Mouse (Mus musculus) heart, embryonic 14.5 days (tissue): Measurements from ENCODE around the gene Nup88. TPM values are rescaled to one million over a fixed set of nuclear protein-coding genes. Genes with fewer than 3 reads are reported as not detected.
A peak's percentile ranks its signal among the peaks of the same experiment; 100 is the strongest.

Experiments
- ATAC-seq: fragments of 200-750 bp; cut with Nextera tagmentation; 2 replicates; pipeline ENCODE4 v1.8.0; 2017; ENCODE audit warnings: low read depth, moderate TSS enrichment; ENCODE audit not compliant: insufficient number of reproducible peaks, insufficient read depth, low FRiP score
- H3K27ac ChIP-seq, 2 experiments: fragments of 200-500 bp in 1 of 2; fragments of 300-500 bp in 1 of 2; sonication (generic) in 1 of 2; replicated peaks in 1 of 2; 2 replicates each; pipeline ENCODE4 v1.5.1; 2012 to 2014; ENCODE audit warnings: low read depth in 2 of 2, low read length in 2 of 2, control low read depth in 1 of 2, mild to moderate bottlenecking in 1 of 2, mixed read lengths in 1 of 2; ENCODE audit not compliant: control insufficient read depth in 1 of 2, insufficient read depth in 1 of 2
- H3K27me3 ChIP-seq: fragments of 300-500 bp; sonication (generic); 2 replicates; pipeline ENCODE4 v1.6.1; 2014; ENCODE audit warnings: mild to moderate bottlenecking, low read length, control low read depth; ENCODE audit not compliant: control insufficient read depth, insufficient read depth
- H3K36me3 ChIP-seq: fragments of 300-500 bp; sonication (generic); 2 replicates; pipeline ENCODE4 v1.6.1; 2014; ENCODE audit warnings: mild to moderate bottlenecking, control low read depth, low read length, mixed read lengths; ENCODE audit not compliant: control insufficient read depth, insufficient read depth
- H3K4me1 ChIP-seq, 2 experiments: fragments of 200-500 bp in 1 of 2; fragments of 300-500 bp in 1 of 2; sonication (generic) in 1 of 2; 2 replicates each; pipeline ENCODE4 v1.6.1; 2012 to 2014; ENCODE audit warnings: low read length in 2 of 2, control low read depth in 1 of 2, mixed read lengths in 1 of 2; ENCODE audit not compliant: control insufficient read depth in 2 of 2, insufficient read depth in 2 of 2
- H3K4me2 ChIP-seq: fragments of 300-500 bp; sonication (generic); 2 replicates; pipeline ENCODE4 v1.6.1; 2014; ENCODE audit warnings: mild to moderate bottlenecking, low read length
- H3K4me3 ChIP-seq, 2 experiments: fragments of 200-500 bp in 1 of 2; fragments of 300-500 bp in 1 of 2; sonication (generic) in 1 of 2; 2 replicates each; pipeline ENCODE4 v1.5.1; 2012 to 2014; ENCODE audit warnings: low read length in 2 of 2, mild to moderate bottlenecking in 2 of 2, control low read depth in 1 of 2, low read depth in 1 of 2, moderate library complexity in 1 of 2; ENCODE audit not compliant: control insufficient read depth in 1 of 2, insufficient read depth in 1 of 2
- H3K9ac ChIP-seq: fragments of 300-500 bp; sonication (generic); 2 replicates; pipeline ENCODE4 v1.6.1; 2014; ENCODE audit warnings: mild to moderate bottlenecking, low read length
- H3K9me3 ChIP-seq: fragments of 300-500 bp; sonication (generic); 2 replicates; pipeline ENCODE4 v1.6.1; 2016; ENCODE audit warnings: low read length, control low read depth; ENCODE audit not compliant: control insufficient read depth
- whole genome bisulfite sequencing: fragments of 180-500 bp; shearing (Covaris S2); extraction: QIAGEN DNeasy Blood & Tissue Kit; methylation state at CpG from one replicate; pipeline ENCODE4 v1.1.7; 2014; 5-methylcytosine and 5-hydroxymethylcytosine counted together
- polyA plus RNA-seq: library from polyadenylated mRNA; unstranded; fragments of >200 nt; fragmentation: Nextera tagmentation; extraction: Ambion mirVana; gene quantifications from 2 replicates; pipeline ENCODE4 v1.2.1, GENCODE M21; 2014

The Nup88 gene
- polyA plus RNA-seq, 1 experiment from 2014 or later: 112 TPM

DNA sequence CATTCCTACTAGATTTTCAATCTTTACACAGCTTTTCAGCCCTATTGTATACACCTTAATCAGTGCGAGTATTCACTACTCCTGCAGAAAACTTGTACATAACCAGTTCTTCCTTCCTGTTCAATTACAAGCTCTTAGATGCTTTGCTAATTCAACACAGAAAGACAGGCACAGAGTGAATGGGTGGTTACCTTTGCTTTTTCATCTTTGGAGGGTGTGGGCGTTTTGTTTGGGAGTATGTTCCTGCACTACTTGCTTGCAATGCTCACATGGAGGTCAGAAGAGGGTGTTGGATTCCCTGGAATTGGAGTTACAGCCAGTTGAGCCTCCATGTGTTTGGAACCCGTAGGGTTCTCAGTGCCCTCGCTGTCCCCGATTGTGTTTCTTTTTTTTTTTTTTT, 35.3 kb upstream of the Nup88 start:
- Histone ChIP-seq H3K27me3 (no peaks in the 10 kb centered on the region), H3K4me2 (peak overlapping the region; percentile 65), H3K27ac (no peak overlapping the region), H3K9me3 (no peaks in the 10 kb centered on the region), H3K9ac (peak overlapping the region; percentile 22), H3K4me1 (peaks cover 3 to 17% of the 10 kb centered on the region in 2 experiments; a peak in 3 of 4 replicates), H3K36me3 (peaks cover 41% of the 10 kb centered on the region), H3K4me3 (peak overlapping the region in 1 of 2 experiments; percentile 86; a peak in 2 of 4 replicates)
- 62% methylated on average over 5 of the region's 5 CpGs for WGBS
- no peak for ATAC-seq

- peaks cover 41% of the 10 kb centered on the region for H3K36me3 ChIP-seq
- under 1% methylated on average over 34 of the region's 35 CpGs for WGBS
Observed at GRCm38 (mm10) chr11:71004316-71004773, 34.6 kb upstream of the Nup88 start, which contains the start of gene Dhx33. Gene Dhx33 (minus strand): TSS chr11:71004437.

DNA sequence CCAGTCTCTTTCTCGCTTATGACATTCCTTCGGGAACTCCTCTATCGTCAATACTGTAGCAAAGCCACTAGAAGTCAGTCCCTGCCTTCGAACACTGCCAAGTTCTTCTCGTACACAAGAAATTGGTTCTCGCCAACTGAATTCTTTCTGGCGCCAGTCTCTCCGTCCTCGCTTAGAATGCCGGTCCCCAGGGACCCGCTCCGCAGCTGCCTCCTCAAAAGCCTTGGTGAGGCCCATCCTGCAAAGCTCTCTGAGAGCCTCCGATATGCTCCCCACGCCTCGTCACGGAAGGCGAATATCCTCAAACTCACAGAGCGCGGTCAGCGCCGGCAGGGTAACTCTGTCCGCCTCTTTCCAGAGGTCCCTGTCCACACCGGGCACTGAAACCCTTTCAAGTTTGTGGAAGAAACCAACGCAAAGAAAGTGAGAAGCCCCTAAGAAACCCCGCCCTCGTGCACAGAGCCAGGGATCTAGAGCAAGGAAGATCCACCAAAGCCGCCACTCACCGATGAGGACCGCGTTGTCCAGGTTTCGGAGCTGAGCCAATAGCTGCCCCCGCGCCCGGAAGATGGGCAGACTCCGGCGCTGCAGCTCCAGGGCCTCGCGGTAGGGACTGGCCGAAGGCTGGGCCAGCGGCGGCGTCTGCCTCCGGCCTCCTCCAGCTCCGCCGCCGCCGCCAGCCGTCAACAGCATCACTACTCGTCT, 34.0 kb upstream of the Nup88 start:
- ATAC-seq: peak; percentile 80
- peak overlapping the region; percentile 44 to 84 for H3K27ac ChIP-seq
- H3K4me1 ChIP-seq: peaks cover 3 to 17% of the 10 kb centered on the region in 2 experiments; a peak in 3 of 4 replicates
- H3K36me3 ChIP-seq: peaks cover 41% of the 10 kb centered on the region
- peak overlapping the region; percentile 79 for H3K9ac ChIP-seq
- peak overlapping the region; percentile 67 to 86 for H3K4me3 ChIP-seq
- no peaks in the 10 kb centered on the region for H3K9me3 ChIP-seq
- under 1% methylated on average over 49 of the region's 49 CpGs for WGBS
- peak overlapping the region; percentile 83 for H3K4me2 ChIP-seq
- no peaks in the 10 kb centered on the region for H3K27me3 ChIP-seq

More at GRCm38 (mm10) chr11:71004316-71004773, 34.6 kb upstream of the Nup88 start, which contains the start of gene Dhx33:
- peak; percentile 98 for ATAC-seq
- Histone ChIP-seq H3K9me3 (no peaks in the 10 kb centered on the region), H3K4me1 (peaks cover 3 to 17% of the 10 kb centered on the region in 2 experiments; a peak in 3 of 4 replicates), H3K4me2 (peak within 1 kb of the TSS; percentile 83), H3K27me3 (no peaks in the 10 kb centered on the region), H3K4me3 (peak within 1 kb of the TSS; percentile 67 to 86), H3K27ac (peak within 1 kb of the TSS; percentile 44 to 84), H3K9ac (peak within 1 kb of the TSS; percentile 79)

- H3K9ac ChIP-seq: no peak overlapping the region
- H3K4me3 ChIP-seq: no peak overlapping the region
- H3K27ac ChIP-seq: no peak overlapping the region
- no peak overlapping the region for H3K4me2 ChIP-seq
- no peaks in the 10 kb centered on the region for H3K9me3 ChIP-seq
- H3K4me1 ChIP-seq: peaks cover 3 to 17% of the 10 kb centered on the region in 2 experiments; a peak in 3 of 4 replicates
- H3K36me3 ChIP-seq: peaks cover 50% of the 10 kb centered on the region
- ATAC-seq: no peak
- 87% methylated on average over 4 of the region's 4 CpGs for WGBS
- H3K27me3 ChIP-seq: no peaks in the 10 kb centered on the region
Observed at GRCm38 (mm10) chr11:71001167-71001566, 31.4 kb upstream of the Nup88 start.

- 1% methylated on average over 58 of the region's 64 CpGs for WGBS
Observed at GRCm38 (mm10) chr11:70982557-70983228, 12.9 kb upstream of the Nup88 start, which contains the start of gene C1qbp. Gene C1qbp (minus strand): TSS chr11:70983026.

DNA sequence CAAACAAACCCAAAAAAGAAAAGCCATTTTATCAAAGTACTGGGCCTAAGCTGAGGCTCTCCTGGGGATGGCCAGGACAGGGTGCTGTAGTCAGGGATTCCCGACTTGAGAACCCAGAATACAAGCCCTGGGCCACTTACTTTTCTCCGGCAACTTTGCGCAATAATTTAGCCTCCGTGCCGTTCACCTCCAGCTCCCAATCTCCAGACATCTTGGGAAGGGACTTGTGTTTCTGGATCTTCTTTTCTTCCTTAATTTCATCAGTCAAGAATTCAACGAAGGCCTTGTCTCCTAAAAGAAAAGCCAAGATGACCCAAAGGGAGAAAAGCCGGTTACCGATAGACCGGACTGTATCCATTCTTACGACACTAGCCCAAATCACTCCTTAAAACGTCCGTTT, 12.3 kb upstream of the Nup88 start:
- peak overlapping the region; percentile 76 to 99 for H3K4me3 ChIP-seq
- no peaks in the 10 kb centered on the region for H3K9me3 ChIP-seq
- peaks cover 69% of the 10 kb centered on the region for H3K36me3 ChIP-seq
- peaks cover 3 to 11% of the 10 kb centered on the region in 2 experiments; a peak in 3 of 4 replicates for H3K4me1 ChIP-seq
- no peak for ATAC-seq
- no peak overlapping the region for H3K27ac ChIP-seq
- H3K9ac ChIP-seq: peak overlapping the region; percentile 97
- H3K27me3 ChIP-seq: no peaks in the 10 kb centered on the region
- peak overlapping the region; percentile 87 for H3K4me2 ChIP-seq
- WGBS: 5% methylated on average over 12 of the region's 12 CpGs

More at GRCm38 (mm10) chr11:70982557-70983228, 12.9 kb upstream of the Nup88 start, which contains the start of gene C1qbp:
- ATAC-seq: peak; percentile 93
- Histone ChIP-seq H3K36me3 (peaks cover 69% of the 10 kb centered on the region), H3K27me3 (no peaks in the 10 kb centered on the region), H3K4me1 (peaks cover 3 to 11% of the 10 kb centered on the region in 2 experiments; a peak in 3 of 4 replicates), H3K4me2 (peak within 1 kb of the TSS; percentile 87), H3K9me3 (no peaks in the 10 kb centered on the region), H3K9ac (peak within 1 kb of the TSS; percentile 97), H3K27ac (peak within 1 kb of the TSS; percentile 43 to 53; a peak in 2 of 4 replicates), H3K4me3 (peak within 1 kb of the TSS; percentile 76 to 99)

DNA sequence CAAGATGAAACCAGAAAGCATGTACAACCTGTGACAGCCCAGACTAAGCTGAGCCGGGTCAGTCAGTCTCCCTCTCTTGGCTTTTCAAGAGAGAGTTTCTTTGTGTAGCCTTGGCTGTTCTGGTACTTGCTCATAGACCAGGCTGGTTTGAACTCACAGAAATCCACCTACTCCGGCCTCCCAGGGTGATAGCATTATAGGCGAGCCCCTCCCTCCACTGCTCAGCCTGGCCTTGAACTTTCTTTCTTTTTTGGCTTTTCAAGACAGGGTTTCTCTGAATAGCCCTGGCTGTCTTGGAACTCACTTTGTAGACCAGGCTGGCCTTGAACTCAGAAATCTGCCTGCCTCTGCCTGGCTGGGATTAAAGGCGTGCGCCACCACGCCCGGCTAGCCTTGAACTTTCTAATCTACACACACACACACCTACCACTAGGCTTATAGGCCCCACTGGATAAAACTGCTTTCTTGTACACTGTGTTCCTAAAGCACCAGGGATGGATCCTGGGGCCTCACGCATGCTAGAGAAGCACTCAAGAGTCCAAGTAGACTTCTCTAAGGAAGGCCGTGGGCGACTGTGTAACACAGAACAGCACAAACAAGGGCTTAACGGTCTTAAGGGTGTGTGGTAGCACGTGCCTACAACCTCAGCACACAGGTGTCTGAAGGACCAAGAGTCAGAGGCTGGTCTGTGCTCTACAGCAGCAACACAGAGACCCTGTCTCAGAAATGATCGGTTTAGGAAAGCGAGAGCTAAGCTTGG, 11.2 kb upstream of the Nup88 start:
- no peaks in the 10 kb centered on the region for H3K27me3 ChIP-seq
- H3K4me2 ChIP-seq: peak overlapping the region; percentile 87; the same call in 1 of the 2 replicates
- peak overlapping the region; percentile 97; the same call in 1 of the 2 replicates for H3K9ac ChIP-seq
- ATAC-seq: no peak
- no peak overlapping the region for H3K27ac ChIP-seq
- H3K36me3 ChIP-seq: peaks cover 69% of the 10 kb centered on the region
- WGBS: 91% methylated on average over 14 of the region's 14 CpGs
- peaks cover 3 to 11% of the 10 kb centered on the region in 2 experiments; a peak in 3 of 4 replicates for H3K4me1 ChIP-seq
- no peaks in the 10 kb centered on the region for H3K9me3 ChIP-seq
- H3K4me3 ChIP-seq: no peak overlapping the region
